Mouse (Mus musculus) heart, embryonic 13.5 days (tissue): ENCODE results near the gene Fcer2a. TPM values are rescaled to one million over a fixed set of nuclear protein-coding genes. Genes with fewer than 3 reads are reported as not detected.
A peak's percentile ranks its signal among the peaks of the same experiment; 100 is the strongest.

Experiments
- ATAC-seq: fragments of 200-750 bp; cut with Nextera tagmentation; 2 replicates; pipeline ENCODE4 v1.8.0; 2017; ENCODE audit warnings: moderate TSS enrichment; ENCODE audit not compliant: insufficient number of reproducible peaks, low FRiP score, low TSS enrichment; ENCODE audit errors: extremely low read depth
- H3K27ac ChIP-seq: fragments of 300-500 bp; sonication (generic); replicated peaks from 2 replicates; pipeline ENCODE4 v1.5.1; 2015; ENCODE audit warnings: moderate library complexity, mild to moderate bottlenecking, inconsistent platforms
- H3K27me3 ChIP-seq: fragments of 300-500 bp; sonication (generic); replicated peaks from 2 replicates; pipeline ENCODE4 v1.6.1; 2015; ENCODE audit warnings: mild to moderate bottlenecking, inconsistent platforms
- H3K36me3 ChIP-seq: fragments of 300-500 bp; sonication (generic); 2 replicates; pipeline ENCODE4 v1.6.1; 2015; ENCODE audit warnings: mild to moderate bottlenecking, inconsistent platforms
- H3K4me1 ChIP-seq: fragments of 300-500 bp; sonication (generic); 2 replicates; pipeline ENCODE4 v1.6.1; 2015; ENCODE audit warnings: inconsistent platforms
- H3K4me2 ChIP-seq: fragments of 300-500 bp; sonication (generic); 2 replicates; pipeline ENCODE4 v1.6.1; 2015; ENCODE audit warnings: inconsistent platforms, mild to moderate bottlenecking, moderate library complexity
- H3K4me3 ChIP-seq: fragments of 300-500 bp; sonication (generic); 2 replicates; pipeline ENCODE4 v1.5.1; 2015; ENCODE audit warnings: moderate library complexity, mild to moderate bottlenecking, inconsistent platforms
- H3K9ac ChIP-seq: fragments of 300-500 bp; sonication (generic); 2 replicates; pipeline ENCODE4 v1.6.1; 2015; ENCODE audit warnings: inconsistent platforms, mild to moderate bottlenecking, moderate library complexity
- H3K9me3 ChIP-seq: fragments of 300-500 bp; sonication (generic); 2 replicates; pipeline ENCODE4 v1.6.1; 2016; ENCODE audit warnings: inconsistent platforms
- WGBS: fragments of 180-500 bp; shearing (Covaris S2); methylation state at CpG from one replicate; pipeline ENCODE4 v1.1.7; 2015; ENCODE audit warnings: mixed read lengths; 5-methylcytosine and 5-hydroxymethylcytosine counted together
- polyA plus RNA-seq: library from polyadenylated mRNA; unstranded; fragments of >200 nt; fragmentation: Nextera tagmentation; extraction: Ambion mirVana; gene quantifications from 2 replicates; pipeline ENCODE4 v1.2.1, GENCODE M21; 2015

Gene Fcer2a
- polyA plus RNA-seq, 1 experiment from 2014 or later: 0.21 TPM

DNA sequence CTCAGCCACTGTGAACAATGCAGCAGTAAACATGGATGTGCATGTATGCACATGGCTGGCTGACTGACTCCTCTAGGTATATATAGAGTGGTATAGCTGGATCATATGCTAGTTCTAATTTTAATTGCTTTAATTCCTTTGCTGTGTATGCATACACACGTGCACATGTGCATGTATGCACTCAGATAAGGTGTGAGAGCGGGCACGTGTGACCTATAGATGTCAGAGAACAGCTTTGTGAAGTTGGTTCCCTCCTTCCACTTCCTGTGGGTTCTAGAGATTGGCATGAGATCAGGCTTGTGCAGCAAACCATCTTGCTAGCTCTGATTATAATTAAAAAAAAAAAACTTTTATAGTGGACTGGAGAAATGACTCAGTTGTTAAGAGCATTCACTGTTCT, 41.1 kb downstream of the Fcer2a start:
- ATAC-seq: no peak
- no peak overlapping the region for H3K27ac ChIP-seq
- peaks cover 20% of the 10 kb centered on the region for H3K27me3 ChIP-seq
- no peak overlapping the region for H3K4me3 ChIP-seq
- no peaks in the 10 kb centered on the region for H3K4me1 ChIP-seq
- H3K9me3 ChIP-seq: no peaks in the 10 kb centered on the region
- no peak overlapping the region for H3K4me2 ChIP-seq
- H3K9ac ChIP-seq: no peak overlapping the region
- WGBS: 58% methylated on average over 3 of the region's 3 CpGs
- H3K36me3 ChIP-seq: no peaks in the 10 kb centered on the region

GRCm38 (mm10) chr8:3648990-3649389, 45.0 kb downstream of the Fcer2a start:
- H3K27ac ChIP-seq: no peak overlapping the region
- no peak overlapping the region for H3K4me3 ChIP-seq
- H3K36me3 ChIP-seq: no peaks in the 10 kb centered on the region
- H3K27me3 ChIP-seq: 0 out of 2 replicates have a peak, but pooled peaks cover 7% of the 10 kb centered on the region
- H3K9ac ChIP-seq: no peak overlapping the region
- ATAC-seq: no peak
- peak overlapping the region; percentile 35 for H3K4me2 ChIP-seq
- H3K9me3 ChIP-seq: no peaks in the 10 kb centered on the region
- H3K4me1 ChIP-seq: no peaks in the 10 kb centered on the region
- WGBS: 53% methylated on average over 1 of the region's 1 CpGs

- Histone ChIP-seq H3K36me3 (no peaks in the 10 kb centered on the region), H3K4me2 (no peak overlapping the region), H3K4me1 (no peaks in the 10 kb centered on the region), H3K9me3 (no peaks in the 10 kb centered on the region), H3K4me3 (no peak overlapping the region), H3K27me3 (0 out of 2 replicates have a peak, but pooled peaks cover 4% of the 10 kb centered on the region), H3K27ac (no peak overlapping the region), H3K9ac (no peak overlapping the region)
- 64% methylated on average over 2 of the region's 2 CpGs for WGBS
- no peak for ATAC-seq
Observed at GRCm38 (mm10) chr8:3648268-3648667, 45.7 kb downstream of the Fcer2a start.

DNA sequence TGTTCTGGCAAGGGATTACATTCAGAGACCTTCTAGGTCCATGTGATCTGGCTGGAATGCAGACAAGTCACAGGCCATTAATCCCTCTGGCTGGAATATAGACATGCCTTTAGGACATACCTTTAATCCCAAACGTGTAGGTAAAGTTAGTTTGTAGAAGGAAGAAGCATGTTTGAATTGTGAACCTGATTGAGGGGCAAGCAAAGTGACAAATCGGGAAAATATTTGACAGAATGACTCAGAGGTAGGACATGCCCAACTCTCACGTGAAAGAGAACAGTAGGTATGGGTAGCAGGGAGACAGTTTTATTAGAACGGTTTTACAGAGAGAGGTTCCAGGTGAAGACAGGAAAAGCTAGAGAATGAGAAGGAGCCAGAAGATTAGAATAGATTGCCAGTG, 46.4 kb downstream of the Fcer2a start:
- Histone ChIP-seq H3K9me3 (no peaks in the 10 kb centered on the region), H3K36me3 (peaks cover 4% of the 10 kb centered on the region; the same call in 1 of the 2 replicates), H3K4me3 (no peak overlapping the region), H3K4me2 (no peak overlapping the region), H3K4me1 (no peaks in the 10 kb centered on the region), H3K9ac (no peak overlapping the region), H3K27me3 (0 out of 2 replicates have a peak, but pooled peaks cover 4% of the 10 kb centered on the region), H3K27ac (no peak overlapping the region)
- ATAC-seq: no peak
- 70% methylated on average over 4 of the region's 4 CpGs for WGBS

- Histone ChIP-seq H3K4me2 (no peak overlapping the region), H3K9ac (no peak overlapping the region), H3K4me1 (no peaks in the 10 kb centered on the region), H3K36me3 (peaks cover 7% of the 10 kb centered on the region; the same call in 1 of the 2 replicates), H3K9me3 (no peaks in the 10 kb centered on the region), H3K27ac (no peak overlapping the region), H3K4me3 (no peak overlapping the region), H3K27me3 (0 out of 2 replicates have a peak, but pooled peaks cover 4% of the 10 kb centered on the region)
- WGBS: 72% methylated on average over 6 of the region's 6 CpGs
- no peak for ATAC-seq
Observed at GRCm38 (mm10) chr8:3646824-3647531, 47.0 kb downstream of the Fcer2a start.

DNA sequence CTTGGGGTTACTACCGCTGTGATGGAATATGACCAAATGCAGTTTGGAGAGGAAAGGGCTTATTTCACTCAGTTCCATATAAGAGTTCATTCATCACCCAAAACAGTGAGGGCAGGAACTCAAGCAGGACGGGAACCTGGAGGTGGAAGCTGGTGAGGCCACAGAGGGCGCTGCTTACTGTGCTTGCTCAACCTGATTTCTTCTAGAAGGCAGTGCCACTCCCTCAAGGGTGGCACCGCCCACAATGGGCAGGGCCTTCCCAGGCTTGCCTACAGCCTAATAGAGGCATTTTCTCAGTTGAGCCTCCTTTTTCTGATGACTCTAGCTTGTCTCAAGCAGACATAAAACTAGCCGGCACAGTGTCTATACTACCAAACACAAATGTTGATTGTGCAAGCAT, 48.2 kb downstream of the Fcer2a start:
- H3K4me1 ChIP-seq: no peaks in the 10 kb centered on the region
- H3K27ac ChIP-seq: no peak overlapping the region
- peaks cover 10% of the 10 kb centered on the region; the same call in 1 of the 2 replicates for H3K36me3 ChIP-seq
- WGBS: 19% methylated on average over 5 of the region's 5 CpGs
- no peak overlapping the region for H3K4me3 ChIP-seq
- no peak overlapping the region for H3K4me2 ChIP-seq
- H3K9me3 ChIP-seq: no peaks in the 10 kb centered on the region
- ATAC-seq: no peak
- no peak overlapping the region for H3K9ac ChIP-seq
- H3K27me3 ChIP-seq: 0 out of 2 replicates have a peak, but pooled peaks cover 4% of the 10 kb centered on the region

Other genes with a start within 250 kb of the Fcer2a start
- 4.9 and 7.2 TPM in 2 replicates for gene Pex11g, start 226.5 kb downstream of the Fcer2a start, polyA plus RNA-seq
- gene Tex45, start 223.3 kb downstream of the Fcer2a start, polyA plus RNA-seq: not detected in 2 replicates
- gene Zfp358, start 201.0 kb downstream of the Fcer2a start, polyA plus RNA-seq: 30.7 and 32.0 TPM in 2 replicates
- gene Mcoln1, start 193.7 kb downstream of the Fcer2a start, polyA plus RNA-seq: 46.1 and 46.7 TPM in 2 replicates
- 16.6 and 18.0 TPM in 2 replicates for gene Pnpla6, start 178.8 kb downstream of the Fcer2a start, polyA plus RNA-seq
- gene C330021F23Rik, start 126.2 kb downstream of the Fcer2a start, polyA plus RNA-seq: 5.5 and 7.2 TPM in 2 replicates
- 1.9 TPM in 2 replicates for gene Camsap3, start 106.9 kb downstream of the Fcer2a start, polyA plus RNA-seq
- 32.8 TPM in 2 replicates for gene Xab2, start 72.9 kb downstream of the Fcer2a start, polyA plus RNA-seq
- gene Pet100, start 72.6 kb downstream of the Fcer2a start, polyA plus RNA-seq: 97.0 and 108 TPM in 2 replicates
- 0.11 TPM in 1 of 2 replicates, not detected in the other for gene Pcp2, start 68.6 kb downstream of the Fcer2a start, polyA plus RNA-seq
- gene Stxbp2, start 63.2 kb downstream of the Fcer2a start, polyA plus RNA-seq: 45.6 and 51.8 TPM in 2 replicates
- gene Retn, start 38.4 kb downstream of the Fcer2a start, polyA plus RNA-seq: not detected in 2 replicates
- 0.42 TPM in 1 of 2 replicates, not detected in the other for gene Mcemp1, start 28.4 kb downstream of the Fcer2a start, polyA plus RNA-seq
- 9.0 and 9.7 TPM in 2 replicates for gene Fcor, start 21.8 kb downstream of the Fcer2a start, polyA plus RNA-seq
- 31.8 and 36.9 TPM in 2 replicates for gene Trappc5, start 17.9 kb downstream of the Fcer2a start, polyA plus RNA-seq
- gene Clec4g, start 26.5 kb upstream of the Fcer2a start, polyA plus RNA-seq: 3.7 and 5.9 TPM in 2 replicates
- gene Cd209a, start 54.8 kb upstream of the Fcer2a start, polyA plus RNA-seq: not detected in 2 replicates
- not detected in 2 replicates for gene Cd209e, start 160.1 kb upstream of the Fcer2a start, polyA plus RNA-seq
- gene Cd209d, start 184.4 kb upstream of the Fcer2a start, polyA plus RNA-seq: not detected in 2 replicates
- not detected in 2 replicates for gene Cd209b, start 232.7 kb upstream of the Fcer2a start, polyA plus RNA-seq